Mouse (Mus musculus): ENCODE results near the gene Ephb2.

GRCm38 (mm10) chr4:136688113-136688512 lies 147.7 kb downstream of the Ephb2 start:
- TF ChIP-seq POLR2A (IDR thresholded peaks at IDR 0.05; ENCODE audit: low read depth, low read length), result no peak
- no peak for TF ChIP-seq CTCF (IDR thresholded peaks at IDR 0.05; ENCODE audit: extremely low read depth, insufficient read length, insufficient replicate concordance, low read depth, low read length)

Data from small intestine, adult 2 months (tissue).